Mouse (Mus musculus): ENCODE results near the gene Rnd1.

Gene Rnd1

GRCm38 (mm10) chr15:98680660-98681059 lies 3.4 kb upstream of the Rnd1 start:
- no peak for DNase-seq (ENCODE audit: inconsistent age in 2 of 2, low spot score in 1 of 2)

DNA sequence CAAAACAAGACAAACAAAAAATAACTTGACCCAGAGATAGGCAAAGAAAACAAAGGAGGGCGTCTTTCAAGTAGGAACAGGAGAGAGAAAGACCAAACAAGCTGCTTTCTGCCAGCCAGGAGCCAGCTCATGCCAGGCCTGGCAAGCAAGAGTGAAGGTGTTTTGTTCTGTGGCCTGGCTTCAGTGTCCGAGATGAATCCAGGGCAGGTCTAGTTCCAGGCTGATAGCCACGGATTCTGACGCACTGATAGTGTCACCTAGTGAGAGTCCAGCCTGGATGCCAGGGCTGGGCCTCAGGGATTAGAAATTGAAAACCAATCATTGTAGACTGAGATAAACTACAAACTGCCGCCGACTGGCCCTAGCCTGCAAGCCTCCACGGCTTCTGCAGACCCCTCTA lies 716 bp upstream of the Rnd1 start:
- DNase-seq (ENCODE audit: inconsistent age in 2 of 2, low spot score in 1 of 2) = no peak

DNA sequence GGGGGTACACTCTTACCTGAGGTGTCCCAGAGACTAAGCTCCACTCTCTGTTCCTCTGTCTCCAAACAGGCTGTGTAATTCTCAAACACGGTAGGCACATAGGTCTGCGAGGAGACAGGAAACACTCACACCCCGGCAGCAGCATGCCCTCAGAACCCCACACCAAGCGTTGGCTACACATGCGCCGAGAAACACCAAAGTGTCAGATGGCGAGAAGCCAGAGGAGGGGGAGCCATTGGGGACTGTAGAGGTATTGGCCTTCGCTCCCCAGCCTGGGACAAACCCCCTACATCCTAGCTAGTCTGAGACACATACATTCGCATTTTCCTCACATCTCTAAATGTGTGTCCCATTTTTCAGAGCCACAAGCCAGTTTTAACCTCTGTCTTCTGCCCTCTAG lies 790 bp downstream of the Rnd1 start:
- DNase-seq (ENCODE audit: inconsistent age in 2 of 2, low spot score in 1 of 2) = peak in 1 of 2 experiments; percentile 41

- DNase-seq (ENCODE audit: inconsistent age in 2 of 2, low spot score in 1 of 2) = peak in 1 of 2 experiments; percentile 31
These were observed 1.5 kb downstream of the Rnd1 start for GRCm38 (mm10) chr15:98675634-98676250.

- DNase-seq (ENCODE audit: inconsistent age in 2 of 2, low spot score in 1 of 2) = no peak
These were observed 2.2 kb downstream of the Rnd1 start for GRCm38 (mm10) chr15:98674994-98675545.

GRCm38 (mm10) chr15:98674284-98674993 lies 2.8 kb downstream of the Rnd1 start:
- DNase-seq (ENCODE audit: inconsistent age in 2 of 2, low spot score in 1 of 2) = no peak

DNA sequence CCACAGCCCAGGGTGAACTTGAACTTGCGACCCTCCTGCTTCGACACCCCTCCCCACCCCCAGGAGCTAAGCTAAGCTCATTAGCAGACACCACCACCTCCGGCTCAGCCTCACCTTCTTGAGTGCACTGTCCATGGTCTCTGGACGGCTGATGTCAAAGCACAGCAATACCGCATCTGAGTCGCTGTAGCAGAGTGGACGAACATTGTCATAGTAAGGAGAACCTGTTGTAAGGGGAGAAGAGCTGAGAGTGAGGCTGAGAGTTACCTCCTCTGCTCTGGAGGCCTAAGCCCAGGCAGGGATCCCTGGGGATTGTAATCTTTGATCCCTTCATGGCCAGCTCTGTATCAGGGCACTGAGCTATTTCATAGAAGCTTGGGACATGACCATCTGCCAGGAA lies 3.5 kb downstream of the Rnd1 start:
- no peak for DNase-seq (ENCODE audit: inconsistent age in 2 of 2, low spot score in 1 of 2)

DNA sequence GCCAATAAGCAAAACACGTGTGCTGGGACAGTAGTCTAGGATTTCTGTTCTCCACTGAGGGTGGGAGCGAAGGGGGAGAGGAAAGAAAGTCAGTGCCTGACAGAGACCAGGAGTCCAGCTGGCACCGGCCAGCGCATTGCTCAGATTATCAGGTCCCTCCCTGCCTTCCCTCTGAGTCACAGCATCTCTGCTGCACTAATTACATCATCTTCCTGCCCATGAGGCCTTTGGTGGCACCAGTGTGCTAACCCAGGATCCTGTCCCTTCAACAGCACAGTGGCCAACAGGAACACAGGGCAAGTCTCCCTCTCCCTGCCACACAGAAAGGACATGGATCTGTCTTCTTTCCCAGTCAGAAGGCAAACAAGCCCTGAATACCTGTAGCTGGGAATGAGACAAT lies 4.7 kb downstream of the Rnd1 start:
- DNase-seq (ENCODE audit: inconsistent age in 2 of 2, low spot score in 1 of 2) = peak; percentile 77 to 79

- DNase-seq (ENCODE audit: inconsistent age in 2 of 2, low spot score in 1 of 2) = peak in 1 of 2 experiments; percentile 70
These were observed 13.0 kb downstream of the Rnd1 start for GRCm38 (mm10) chr15:98664042-98664907.

- DNase-seq (ENCODE audit: inconsistent age in 2 of 2, low spot score in 1 of 2) = peak; percentile 96 to 98
These were observed 14.4 kb downstream of the Rnd1 start, which contains the start of gene Ddx23 for GRCm38 (mm10) chr15:98662567-98663545. TSS of gene Ddx23 (minus strand) at chr15:98662894.

- DNase-seq (ENCODE audit: inconsistent age in 2 of 2, low spot score in 1 of 2) = no peak
These were observed 15.1 kb downstream of the Rnd1 start for GRCm38 (mm10) chr15:98662198-98662566.

DNA sequence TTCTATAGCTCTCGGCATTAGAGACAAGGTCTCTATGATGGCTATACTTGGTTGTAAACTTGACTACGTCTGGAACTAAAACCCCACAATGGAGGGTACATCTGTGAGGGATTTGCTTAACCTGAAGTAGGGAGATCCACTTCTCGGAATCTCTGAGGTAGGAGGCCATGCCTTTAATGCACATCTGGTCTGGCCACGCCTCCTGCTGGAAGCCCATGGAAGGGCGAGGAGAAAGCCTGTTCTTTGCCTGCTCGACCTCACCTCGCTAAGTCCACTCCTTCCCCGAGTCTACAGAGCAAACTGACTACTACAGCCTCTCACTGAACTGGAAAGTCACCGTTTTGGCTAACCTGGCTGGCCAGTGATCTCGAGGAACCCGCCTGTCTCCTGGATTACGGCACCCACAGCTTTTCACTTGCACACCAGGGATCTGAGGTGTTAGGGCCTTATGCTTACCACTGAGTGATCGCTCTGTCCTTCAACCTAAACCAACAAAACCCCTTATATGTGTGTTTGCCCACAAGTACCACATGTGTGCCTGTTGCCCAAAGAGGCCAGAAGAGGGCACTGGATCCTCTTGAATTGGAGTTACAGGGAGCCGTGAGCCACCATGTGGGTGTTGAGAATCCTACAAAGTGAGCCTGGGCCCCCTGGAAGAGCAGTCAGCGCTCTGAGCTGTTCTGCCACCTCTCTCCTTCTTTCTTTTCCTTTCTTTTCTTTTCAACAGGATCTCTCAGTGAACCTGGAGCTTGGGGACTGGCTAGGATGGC lies 20.1 kb downstream of the Rnd1 start:
- DNase-seq (ENCODE audit: inconsistent age in 2 of 2, low spot score in 1 of 2) = peak in 1 of 2 experiments; percentile 26

DNA sequence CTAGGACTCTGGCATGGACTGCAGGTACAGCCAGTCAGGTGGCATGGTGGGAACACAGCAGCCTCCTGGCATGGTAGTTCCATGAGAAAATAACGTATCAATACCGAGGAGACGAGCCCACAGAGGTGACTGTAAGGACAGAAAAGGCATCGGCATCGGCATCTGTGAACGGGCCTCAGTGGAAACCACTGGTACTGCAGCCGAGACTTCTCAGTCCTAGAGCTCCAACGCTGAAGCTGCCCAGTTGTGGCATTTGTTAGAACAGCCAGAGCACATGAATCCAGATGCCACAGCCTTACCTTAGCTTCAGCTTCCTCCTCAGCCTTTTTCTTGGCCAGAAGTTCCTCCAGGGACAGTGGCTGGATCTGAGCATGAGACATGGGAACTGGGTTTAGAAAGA lies 25.1 kb downstream of the Rnd1 start:
- DNase-seq (ENCODE audit: inconsistent age in 2 of 2, low spot score in 1 of 2) = no peak

GRCm38 (mm10) chr15:98651431-98651830 lies 25.8 kb downstream of the Rnd1 start:
- DNase-seq (ENCODE audit: inconsistent age in 2 of 2, low spot score in 1 of 2) = no peak

DNA sequence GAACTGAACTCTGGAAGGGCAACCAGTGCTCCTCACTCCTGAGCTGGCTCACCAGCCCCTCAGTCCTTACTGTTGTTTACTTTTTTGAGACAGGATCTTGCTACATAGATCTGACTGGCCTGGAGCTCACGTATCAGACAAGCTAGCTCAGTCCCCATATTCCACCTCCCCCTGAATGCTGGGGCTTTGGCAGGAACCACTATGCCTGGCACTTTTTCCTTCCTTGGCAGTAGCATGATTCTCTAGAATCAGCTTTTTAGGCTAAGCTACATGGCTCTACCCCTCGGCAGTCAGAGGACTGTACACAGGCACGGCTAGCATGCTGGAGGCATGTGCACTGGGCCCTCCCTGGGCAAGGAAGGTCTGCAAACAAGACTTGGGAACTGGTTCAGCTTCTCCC lies 29.2 kb downstream of the Rnd1 start:
- no peak for DNase-seq (ENCODE audit: inconsistent age in 2 of 2, low spot score in 1 of 2)

- no peak for DNase-seq (ENCODE audit: inconsistent age in 2 of 2, low spot score in 1 of 2)
These were observed 30.0 kb downstream of the Rnd1 start for GRCm38 (mm10) chr15:98647308-98647707.

- no peak for DNase-seq (ENCODE audit: inconsistent age in 2 of 2, low spot score in 1 of 2)
These were observed 30.5 kb downstream of the Rnd1 start for GRCm38 (mm10) chr15:98646737-98647136.

GRCm38 (mm10) chr15:98645057-98646026 lies 31.9 kb downstream of the Rnd1 start:
- DNase-seq (ENCODE audit: inconsistent age in 2 of 2, low spot score in 1 of 2) = no peak
